Mouse (Mus musculus) cortical plate, adult 2 months (tissue): Measurements from ENCODE around the gene Farsa. TPM values are rescaled to one million over a fixed set of nuclear protein-coding genes. Genes with fewer than 3 reads are reported as not detected.

Experiments
- H3K27ac ChIP-seq: fragments of 200-500 bp; 2 replicates; pipeline ENCODE4 v1.5.1; 2012; ENCODE audit warnings: low read length, control low read depth, inconsistent platforms; ENCODE audit not compliant: insufficient read depth
- H3K4me1 ChIP-seq: fragments of 200-500 bp; 2 replicates; pipeline ENCODE4 v1.6.1; 2011; ENCODE audit warnings: low read length; ENCODE audit not compliant: control insufficient read depth, insufficient read depth
- H3K4me3 ChIP-seq: fragments of 200-500 bp; 2 replicates; pipeline ENCODE4 v1.5.1; 2011; ENCODE audit warnings: mild to moderate bottlenecking, low read length, control low read depth; ENCODE audit not compliant: insufficient read depth
- CTCF ChIP-seq: fragments of 200-500 bp; IDR thresholded peaks from 2 replicates; pipeline ENCODE4 v1.5.1; 2011; ENCODE audit warnings: mild to moderate bottlenecking, control low read depth, low read length; ENCODE audit not compliant: insufficient read depth; ENCODE audit errors: extremely low read depth
- POLR2A ChIP-seq: fragments of 200-500 bp; IDR thresholded peaks from 2 replicates; pipeline ENCODE4 v1.6.1; 2011; ENCODE audit warnings: mild to moderate bottlenecking, low read length, control low read depth; ENCODE audit not compliant: insufficient read depth; ENCODE audit errors: extremely low read depth
- polyA plus RNA-seq: library from polyadenylated mRNA; depleted of rRNA; stranded (reverse); fragments of >200 nt; gene quantifications from 2 replicates; pipeline ENCODE4 v1.2.3, GENCODE M21; 2012; rRNA removed

Gene Farsa
- 58.7 and 60.4 TPM in 2 replicates for polyA plus RNA-seq

DNA sequence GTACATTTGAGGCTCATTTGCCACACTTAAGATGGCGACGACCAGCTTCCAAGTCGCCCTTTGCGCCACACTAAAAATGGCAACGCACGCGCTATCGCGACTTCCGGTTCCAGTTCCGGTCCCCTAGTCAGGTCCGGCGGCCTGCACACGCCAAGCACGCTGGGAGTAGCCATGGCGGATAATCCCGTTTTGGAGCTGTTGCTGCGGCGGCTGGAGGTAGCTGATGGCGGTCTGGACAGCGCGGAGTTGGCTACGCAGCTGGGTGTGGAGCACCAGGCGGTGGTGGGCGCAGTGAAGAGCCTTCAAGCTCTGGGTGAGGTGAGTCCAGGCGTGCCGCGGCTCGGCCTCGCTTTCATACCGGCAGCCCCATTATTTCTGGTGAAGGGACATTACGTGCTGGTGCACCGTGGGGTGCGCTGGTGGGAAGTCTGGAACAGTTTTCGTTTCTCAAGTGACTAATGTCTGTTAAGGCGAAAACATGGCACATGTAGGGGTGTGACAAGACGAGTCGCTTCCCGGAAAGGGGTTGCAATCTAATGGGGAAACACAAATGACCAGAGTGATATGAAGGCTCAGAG lies at the start of gene Farsa:
Farsa (plus strand) TSS at position 126 of the 578 bp plus-strand sequence.
- Histone ChIP-seq H3K4me1 (peaks cover 4% of the 10 kb centered on the region), H3K27ac (no peak within 1 kb of the TSS), H3K4me3 (peak within 1 kb of the TSS; percentile 79)
- TF ChIP-seq POLR2A (peak; percentile 95), CTCF (no peak)

DNA sequence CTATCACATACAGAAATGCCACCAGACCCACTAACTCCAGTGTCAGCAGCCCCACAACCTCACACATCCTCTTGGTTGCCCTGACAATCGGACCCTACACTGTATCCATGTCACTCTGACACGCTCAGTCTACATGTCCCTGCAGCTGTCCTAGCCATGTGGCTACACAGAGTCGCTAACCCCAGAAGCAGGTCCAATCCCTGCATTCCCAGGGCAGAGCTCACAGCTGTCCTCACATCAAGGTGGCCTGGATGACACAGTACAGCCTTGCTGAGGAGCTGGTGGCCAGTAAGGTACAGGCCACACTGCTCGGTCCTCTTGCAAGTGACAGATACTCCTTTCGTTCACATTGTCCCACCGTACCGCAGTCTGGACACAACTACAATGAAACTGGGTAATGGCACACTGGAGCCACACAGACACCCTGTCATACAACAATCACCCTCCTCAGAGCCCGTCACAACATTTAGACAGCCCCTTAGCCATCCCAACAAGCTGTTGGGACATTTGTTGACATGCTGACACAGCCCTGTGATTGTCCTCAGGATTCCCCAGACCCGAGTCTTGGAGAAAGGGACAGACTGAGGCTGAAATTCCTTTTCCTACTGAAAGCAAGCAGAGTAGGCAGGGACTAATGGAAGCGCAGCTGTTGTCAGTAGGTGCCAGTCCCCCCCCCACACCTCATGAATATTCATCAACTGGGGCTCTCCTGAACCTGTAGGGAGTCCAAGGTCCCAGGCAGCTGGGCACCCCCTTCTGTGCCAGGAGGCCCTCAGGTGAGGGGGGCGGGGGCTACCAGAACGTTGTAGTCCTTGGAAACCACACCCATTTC lies 47.5 kb upstream of the Farsa start:
- H3K4me1 ChIP-seq, result no peaks in the 10 kb centered on the region
- H3K27ac ChIP-seq, result no peak overlapping the region
- TF ChIP-seq POLR2A (no peak), CTCF (no peak)
- no peak overlapping the region for H3K4me3 ChIP-seq

DNA sequence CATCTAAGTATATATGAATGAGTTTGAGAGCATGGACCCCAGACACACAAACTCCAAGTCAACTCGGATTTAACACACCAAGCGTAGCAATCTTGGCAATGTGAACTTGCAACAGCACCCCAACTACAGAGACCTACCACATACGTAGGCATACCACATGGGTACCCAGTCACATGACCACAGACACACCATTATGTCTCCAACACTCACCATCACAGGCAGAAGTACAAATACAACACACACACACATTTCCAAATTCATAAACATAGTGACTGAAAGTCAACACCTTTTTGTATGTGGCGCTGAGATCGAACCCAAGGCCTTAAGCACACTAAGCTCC lies 46.9 kb upstream of the Farsa start:
- Histone ChIP-seq H3K4me1 (no peaks in the 10 kb centered on the region), H3K27ac (no peak overlapping the region), H3K4me3 (no peak overlapping the region)
- TF ChIP-seq CTCF, result no peak
- TF ChIP-seq POLR2A, result no peak

DNA sequence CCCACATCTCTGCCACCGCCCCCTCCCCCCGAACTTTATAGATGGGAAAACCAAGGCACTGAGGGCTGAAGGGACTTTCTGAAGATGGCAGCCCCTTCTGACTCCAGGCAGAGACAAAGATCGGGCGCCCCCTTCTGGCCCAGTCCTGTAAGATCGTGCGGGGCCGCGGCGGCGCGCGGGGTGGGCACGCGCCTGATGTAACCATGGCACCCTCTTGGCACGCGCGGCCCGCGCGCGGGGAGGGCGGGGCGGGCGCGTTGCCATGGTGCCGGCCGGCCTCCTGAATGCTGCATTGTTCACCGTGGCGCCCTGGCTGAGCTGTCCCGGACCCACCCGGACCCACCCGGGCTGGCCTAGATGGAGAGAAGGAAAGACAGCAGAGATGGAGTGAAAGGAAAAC lies 45.9 kb upstream of the Farsa start:
- TF ChIP-seq CTCF (peak; percentile 65), POLR2A (no peak)
- Histone ChIP-seq H3K4me3 (peak overlapping the region; percentile 32), H3K27ac (no peak overlapping the region), H3K4me1 (no peaks in the 10 kb centered on the region)

DNA sequence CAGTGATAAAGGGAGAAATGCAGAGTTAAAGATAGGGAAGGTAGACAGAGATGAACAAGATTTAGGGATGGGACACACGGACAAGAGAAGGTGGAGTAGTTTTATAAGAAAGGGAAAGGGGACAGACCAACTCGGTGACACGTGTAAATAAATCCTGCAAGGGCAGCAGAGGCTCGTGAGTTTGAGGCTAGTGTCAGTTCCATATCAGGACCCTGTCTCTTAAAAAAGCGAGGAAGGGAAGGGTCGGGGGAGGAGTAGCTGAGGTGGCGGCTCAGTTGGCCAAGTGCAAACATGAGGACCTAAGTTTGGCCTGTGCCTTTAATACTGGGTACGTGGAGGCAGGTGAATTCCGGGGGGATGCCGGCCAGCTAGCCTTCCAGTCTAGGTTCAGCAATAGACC lies 45.5 kb upstream of the Farsa start:
- Histone ChIP-seq H3K27ac (no peak overlapping the region), H3K4me1 (no peaks in the 10 kb centered on the region), H3K4me3 (peak overlapping the region; percentile 32)
- TF ChIP-seq POLR2A (no peak), CTCF (no peak)

DNA sequence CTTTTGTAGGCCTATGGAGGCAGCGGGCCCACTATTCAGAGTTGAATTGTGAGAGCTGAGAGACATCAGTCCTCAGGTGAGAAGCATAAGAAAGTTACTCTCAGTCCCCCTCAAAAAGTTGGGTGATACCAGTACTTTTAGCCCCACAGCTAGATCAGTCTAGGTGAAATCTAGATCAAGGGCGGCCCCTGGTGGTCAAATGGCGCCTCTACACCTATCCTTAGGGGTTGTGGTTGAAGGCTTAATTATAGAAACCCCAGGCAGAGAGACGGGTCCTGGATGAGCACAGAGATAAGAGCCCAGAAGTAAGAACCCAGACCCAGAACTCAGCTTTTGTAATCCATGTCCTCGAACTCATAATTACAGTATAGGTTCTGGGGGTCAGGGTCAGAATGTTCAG lies 43.7 kb upstream of the Farsa start:
- H3K27ac ChIP-seq, result no peak overlapping the region
- peak; percentile 88 for TF ChIP-seq CTCF
- no peak for TF ChIP-seq POLR2A
- H3K4me3 ChIP-seq, result no peak overlapping the region
- H3K4me1 ChIP-seq, result no peaks in the 10 kb centered on the region

DNA sequence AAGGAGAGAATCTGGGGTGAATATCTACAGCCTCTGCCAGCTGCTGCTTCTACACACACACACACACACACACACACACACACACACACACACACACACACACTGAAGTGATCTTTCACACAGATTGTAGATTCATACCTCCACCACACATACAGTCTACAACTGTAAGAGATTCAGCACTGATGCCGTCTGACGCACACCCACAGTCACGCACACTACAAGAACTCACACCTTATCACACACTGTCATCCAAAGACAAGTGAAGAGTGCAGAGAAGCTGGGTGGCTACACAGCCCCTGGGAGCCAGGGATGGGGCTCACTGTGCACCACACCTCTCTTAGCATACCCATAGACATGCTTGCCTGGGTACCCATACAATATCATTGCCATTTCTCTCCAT lies 43.0 kb upstream of the Farsa start:
- H3K4me1 ChIP-seq, result no peaks in the 10 kb centered on the region
- TF ChIP-seq CTCF (no peak), POLR2A (no peak)
- H3K4me3 ChIP-seq, result no peak overlapping the region
- H3K27ac ChIP-seq, result no peak overlapping the region

DNA sequence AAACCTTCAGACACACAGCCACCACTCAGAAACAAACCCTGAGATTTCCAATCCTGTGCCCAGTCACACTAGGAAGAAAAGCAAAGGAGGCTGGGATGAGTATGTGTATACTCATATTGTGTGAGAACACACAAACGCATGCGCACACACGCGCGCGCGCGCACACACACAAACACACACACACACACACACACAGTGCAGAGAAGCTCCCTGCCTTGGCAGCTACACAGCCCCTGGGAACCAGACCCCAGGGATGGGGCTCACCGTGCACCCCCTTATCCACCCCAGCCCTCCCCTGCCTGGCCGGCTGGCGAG lies 42.6 kb upstream of the Farsa start:
- H3K4me1 ChIP-seq, result no peaks in the 10 kb centered on the region
- no peak overlapping the region for H3K4me3 ChIP-seq
- no peak overlapping the region for H3K27ac ChIP-seq
- TF ChIP-seq CTCF (no peak), POLR2A (no peak)

DNA sequence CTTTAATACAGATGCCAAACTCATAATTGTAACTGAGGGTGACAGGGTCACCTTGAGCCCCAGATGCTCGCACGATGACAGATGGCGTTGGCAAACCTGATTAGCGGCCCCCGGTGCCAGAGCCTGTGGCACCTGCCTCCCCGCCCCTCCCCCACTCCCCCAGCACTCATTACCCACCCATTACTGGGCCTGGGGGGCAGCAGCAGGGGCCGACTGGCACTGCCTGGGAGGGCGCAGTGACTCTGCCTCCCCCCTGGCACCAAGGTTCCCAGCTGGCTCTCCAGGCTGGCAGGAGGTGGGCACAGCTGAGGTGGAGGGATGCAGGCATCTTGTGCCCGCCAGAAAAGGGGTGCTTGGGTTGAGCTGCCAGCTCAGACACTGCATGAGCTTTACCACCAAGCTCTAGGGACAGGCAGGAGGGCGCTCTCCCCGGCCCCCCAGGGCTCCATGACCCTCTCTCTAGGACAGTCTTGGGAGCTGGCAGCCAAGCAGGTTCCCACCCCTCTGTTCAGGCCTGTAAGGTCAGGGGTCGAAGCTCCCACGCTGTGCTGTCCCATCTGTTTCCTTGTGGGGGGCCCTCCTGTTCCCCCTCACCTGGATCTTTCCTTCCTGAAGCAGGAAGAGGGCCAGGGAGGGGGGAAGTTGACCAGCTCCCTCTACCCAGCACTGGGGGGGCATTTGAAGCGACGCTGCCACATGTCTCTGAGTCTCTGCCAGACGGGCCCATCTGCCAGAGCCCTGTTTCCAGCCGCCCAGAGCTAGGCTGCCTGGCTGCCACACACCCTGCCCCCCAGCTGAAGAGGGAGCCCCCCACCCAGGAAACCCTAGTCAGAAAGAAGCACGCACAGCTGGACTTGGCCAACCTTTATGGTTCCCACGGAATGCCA lies 42.0 kb upstream of the Farsa start:
- TF ChIP-seq POLR2A (no peak), CTCF (no peak)
- Histone ChIP-seq H3K4me3 (no peak overlapping the region), H3K27ac (no peak overlapping the region), H3K4me1 (no peaks in the 10 kb centered on the region)
